Mouse (Mus musculus): ENCODE measurements around the gene Tnxb. TPM values are rescaled to one million over a fixed set of nuclear protein-coding genes. Genes with fewer than 3 reads are reported as not detected.

Tnxb gene
- polyA plus RNA-seq, 1 experiment: not detected

- Histone ChIP-seq H3K4me1 (ENCODE audit: control insufficient read depth, insufficient read depth, low read length) (peaks cover 42% of the 10 kb centered on the region), H3K4me3 (ENCODE audit: insufficient read depth, low read depth, low read length) (peak overlapping the region; percentile 89), H3K27ac (ENCODE audit: insufficient read depth, low read depth, low read length) (peak overlapping the region; percentile 99)
- TF ChIP-seq POLR2A (IDR thresholded peaks at IDR 0.05; ENCODE audit: insufficient read depth, low read depth, low read length) (no peak), CTCF (IDR thresholded peaks at IDR 0.05; ENCODE audit: insufficient read depth, low read depth, low read length) (no peak)
- WGBS: 11% methylated on average over 5 of the region's 5 CpGs
Measured at GRCm38 (mm10) chr17:34628644-34628967, 41.7 kb upstream of the Tnxb start.

GRCm38 (mm10) chr17:34629221-34629751 is 41.0 kb upstream of the Tnxb start, which contains the start of gene Prrt1:
Prrt1 (plus strand) TSS chr17:34629533.
- Histone ChIP-seq H3K4me3 (ENCODE audit: insufficient read depth, low read depth, low read length) (peak within 1 kb of the TSS; percentile 89), H3K27ac (ENCODE audit: insufficient read depth, low read depth, low read length) (peak within 1 kb of the TSS; percentile 99), H3K4me1 (ENCODE audit: control insufficient read depth, insufficient read depth, low read length) (peaks cover 43% of the 10 kb centered on the region)
- TF ChIP-seq POLR2A (IDR thresholded peaks at IDR 0.05; ENCODE audit: insufficient read depth, low read depth, low read length) (0 out of 2 replicates have a peak, but pooled peaks have one; percentile 14), CTCF (IDR thresholded peaks at IDR 0.05; ENCODE audit: insufficient read depth, low read depth, low read length) (no peak)
- 1% methylated on average over 16 of the region's 16 CpGs for WGBS

- peak overlapping the region; percentile 89 for H3K4me3 ChIP-seq (ENCODE audit: insufficient read depth, low read depth, low read length)
- peak overlapping the region; percentile 50 for H3K27ac ChIP-seq (ENCODE audit: insufficient read depth, low read depth, low read length)
- WGBS: 13% methylated on average over 12 of the region's 12 CpGs
- TF ChIP-seq POLR2A (IDR thresholded peaks at IDR 0.05; ENCODE audit: insufficient read depth, low read depth, low read length) (no peak), CTCF (IDR thresholded peaks at IDR 0.05; ENCODE audit: insufficient read depth, low read depth, low read length) (no peak)
- peaks cover 43% of the 10 kb centered on the region for H3K4me1 ChIP-seq (ENCODE audit: control insufficient read depth, insufficient read depth, low read length)
Measured at GRCm38 (mm10) chr17:34629796-34630603, 40.3 kb upstream of the Tnxb start.

- WGBS: 3% methylated on average over 48 of the region's 48 CpGs
- no peak for TF ChIP-seq POLR2A (IDR thresholded peaks at IDR 0.05; ENCODE audit: insufficient read depth, low read depth, low read length)
- TF ChIP-seq CTCF (IDR thresholded peaks at IDR 0.05; ENCODE audit: insufficient read depth, low read depth, low read length): no peak
- H3K4me3 ChIP-seq (ENCODE audit: insufficient read depth, low read depth, low read length): peak overlapping the region; percentile 89
- peaks cover 39% of the 10 kb centered on the region for H3K4me1 ChIP-seq (ENCODE audit: control insufficient read depth, insufficient read depth, low read length)
- H3K27ac ChIP-seq (ENCODE audit: insufficient read depth, low read depth, low read length): peak overlapping the region; percentile 62; the same call in 1 of the 2 replicates
Measured at GRCm38 (mm10) chr17:34630761-34631301, 39.5 kb upstream of the Tnxb start.

GRCm38 (mm10) chr17:34631647-34632046 is 38.7 kb upstream of the Tnxb start:
- H3K4me1 ChIP-seq (ENCODE audit: control insufficient read depth, insufficient read depth, low read length): peaks cover 31% of the 10 kb centered on the region
- no peak for TF ChIP-seq CTCF (IDR thresholded peaks at IDR 0.05; ENCODE audit: insufficient read depth, low read depth, low read length)
- TF ChIP-seq POLR2A (IDR thresholded peaks at IDR 0.05; ENCODE audit: insufficient read depth, low read depth, low read length): no peak
- 13% methylated on average over 12 of the region's 12 CpGs for WGBS
- peak overlapping the region; percentile 62 for H3K27ac ChIP-seq (ENCODE audit: insufficient read depth, low read depth, low read length)
- peak overlapping the region; percentile 89 for H3K4me3 ChIP-seq (ENCODE audit: insufficient read depth, low read depth, low read length)

- 2% methylated on average over 26 of the region's 26 CpGs for WGBS
- peaks cover 30% of the 10 kb centered on the region for H3K4me1 ChIP-seq (ENCODE audit: control insufficient read depth, insufficient read depth, low read length)
- no peak for TF ChIP-seq CTCF (IDR thresholded peaks at IDR 0.05; ENCODE audit: insufficient read depth, low read depth, low read length)
- peak; percentile 62 for TF ChIP-seq POLR2A (IDR thresholded peaks at IDR 0.05; ENCODE audit: insufficient read depth, low read depth, low read length)
- H3K4me3 ChIP-seq (ENCODE audit: insufficient read depth, low read depth, low read length): peak overlapping the region; percentile 89
- peak overlapping the region; percentile 52 for H3K27ac ChIP-seq (ENCODE audit: insufficient read depth, low read depth, low read length)
Measured at GRCm38 (mm10) chr17:34632261-34632691, 38.1 kb upstream of the Tnxb start.

- TF ChIP-seq POLR2A (IDR thresholded peaks at IDR 0.05; ENCODE audit: insufficient read depth, low read depth, low read length) (no peak), CTCF (IDR thresholded peaks at IDR 0.05; ENCODE audit: insufficient read depth, low read depth, low read length) (no peak)
- H3K4me1 ChIP-seq (ENCODE audit: control insufficient read depth, insufficient read depth, low read length): peaks cover 23% of the 10 kb centered on the region
- 79% methylated on average over 2 of the region's 2 CpGs for WGBS
Measured at GRCm38 (mm10) chr17:34635671-34636070, 34.7 kb upstream of the Tnxb start.

GRCm38 (mm10) chr17:34637459-34637858 is 32.9 kb upstream of the Tnxb start:
- Histone ChIP-seq H3K4me3 (ENCODE audit: insufficient read depth, low read depth, low read length) (no peak overlapping the region), H3K4me1 (ENCODE audit: control insufficient read depth, insufficient read depth, low read length) (peaks cover 14% of the 10 kb centered on the region), H3K27ac (ENCODE audit: insufficient read depth, low read depth, low read length) (no peak overlapping the region)
- 62% methylated on average over 3 of the region's 3 CpGs for WGBS
- TF ChIP-seq CTCF (IDR thresholded peaks at IDR 0.05; ENCODE audit: insufficient read depth, low read depth, low read length): no peak
- no peak for TF ChIP-seq POLR2A (IDR thresholded peaks at IDR 0.05; ENCODE audit: insufficient read depth, low read depth, low read length)

More at GRCm38 (mm10) chr17:34635671-34636070, 34.7 kb upstream of the Tnxb start:
- Histone ChIP-seq H3K4me3 (ENCODE audit: insufficient read depth, low read depth, low read length) (no peak overlapping the region), H3K27ac (ENCODE audit: insufficient read depth, low read depth, low read length) (no peak overlapping the region)

Data from olfactory bulb, adult 2 months (tissue).